Mouse (Mus musculus) midbrain, embryonic 16.5 days (tissue): Measurements from ENCODE around the gene Ppp2r3c. TPM values are rescaled to one million over a fixed set of nuclear protein-coding genes. Genes with fewer than 3 reads are reported as not detected.
A peak's percentile ranks its signal among the peaks of the same experiment; 100 is the strongest.
"Not testable (repeated sequence)": the region's sequence is repeated elsewhere in the genome, so short reads cannot be mapped to it uniquely, and the experiment has no call there.

Experiments used
- ATAC-seq: fragments of 200-750 bp; cut with Nextera tagmentation; 2 replicates; pipeline ENCODE4 v1.8.0; 2017; ENCODE audit warnings: moderate TSS enrichment
- H3K27ac ChIP-seq: fragments of 300-500 bp; sonication (generic); 2 replicates; pipeline ENCODE4 v1.5.1; 2014; ENCODE audit warnings: mild to moderate bottlenecking, low read length, mixed read lengths
- H3K27me3 ChIP-seq: fragments of 300-500 bp; sonication (generic); 2 replicates; pipeline ENCODE4 v1.6.1; 2014; ENCODE audit warnings: low read depth, low read length, mixed read lengths; ENCODE audit not compliant: control insufficient read depth, insufficient read depth
- H3K36me3 ChIP-seq: fragments of 300-500 bp; sonication (generic); 2 replicates; pipeline ENCODE4 v1.6.1; 2014; ENCODE audit warnings: mild to moderate bottlenecking, low read length, moderate library complexity, mixed read lengths; ENCODE audit not compliant: control insufficient read depth, insufficient read depth
- H3K4me1 ChIP-seq: fragments of 300-500 bp; sonication (generic); 2 replicates; pipeline ENCODE4 v1.6.1; 2014; ENCODE audit warnings: mild to moderate bottlenecking, low read length, mixed read lengths; ENCODE audit not compliant: control insufficient read depth, insufficient read depth
- H3K4me2 ChIP-seq: fragments of 300-500 bp; sonication (generic); 2 replicates; pipeline ENCODE4 v1.6.1; 2014; ENCODE audit warnings: mild to moderate bottlenecking, low read length, mixed read lengths
- H3K4me3 ChIP-seq: fragments of 300-500 bp; sonication (generic); 2 replicates; pipeline ENCODE4 v1.5.1; 2014; ENCODE audit warnings: low read depth, mild to moderate bottlenecking, low read length, moderate library complexity, mixed read lengths
- H3K9ac ChIP-seq: fragments of 300-500 bp; sonication (generic); 2 replicates; pipeline ENCODE4 v1.6.1; 2014; ENCODE audit warnings: low read depth, low read length, mixed read lengths
- H3K9me3 ChIP-seq: fragments of 300-500 bp; sonication (generic); replicated peaks from 2 replicates; pipeline ENCODE4 v1.6.1; 2014; ENCODE audit warnings: mild to moderate bottlenecking, low read length, mixed read lengths; ENCODE audit not compliant: control insufficient read depth, poor library complexity, severe bottlenecking
- WGBS: fragments of 180-500 bp; shearing (Covaris S2); extraction: QIAGEN DNeasy Blood & Tissue Kit; methylation state at CpG from one replicate; pipeline ENCODE4 v1.1.7; 2014; 5-methylcytosine and 5-hydroxymethylcytosine counted together
- polyA plus RNA-seq: library from polyadenylated mRNA; unstranded; fragments of >200 nt; fragmentation: Nextera tagmentation; extraction: Ambion mirVana; gene quantifications from 2 replicates; pipeline ENCODE4 v1.2.1, GENCODE M21; 2015

Ppp2r3c gene
- 21.6 and 26.8 TPM in 2 replicates for polyA plus RNA-seq

- Histone ChIP-seq H3K9ac (peak within 1 kb of the TSS; percentile 71), H3K36me3 (0 out of 2 replicates have a peak, but pooled peaks cover 4% of the 10 kb centered on the region), H3K4me2 (peak within 1 kb of the TSS; percentile 87), H3K4me1 (peaks cover 32% of the 10 kb centered on the region), H3K27ac (peak within 1 kb of the TSS; percentile 85), H3K4me3 (peak within 1 kb of the TSS; percentile 68), H3K27me3 (no peaks in the 10 kb centered on the region), H3K9me3 (no peaks in the 10 kb centered on the region)
- WGBS, result under 1% methylated on average over 55 of the region's 55 CpGs
- ATAC-seq, result peak; percentile 96
These were observed at the start of gene Ppp2r3c for GRCm38 (mm10) chr12:55302485-55303441. TSS of gene Ppp2r3c (minus strand) at chr12:55302998.

- Histone ChIP-seq H3K4me1 (no peaks in the 10 kb centered on the region), H3K27me3 (no peaks in the 10 kb centered on the region), H3K9ac (no peak overlapping the region), H3K9me3 (no peaks in the 10 kb centered on the region), H3K4me2 (peak overlapping the region; percentile 14; the same call in 1 of the 2 replicates), H3K27ac (peak overlapping the region; percentile 51), H3K36me3 (no peaks in the 10 kb centered on the region), H3K4me3 (no peak overlapping the region)
- 72% methylated on average over 13 of the region's 13 CpGs for WGBS
- ATAC-seq, result peak; percentile 73
These were observed 41.8 kb upstream of the Ppp2r3c start for GRCm38 (mm10) chr12:55344583-55344982.

GRCm38 (mm10) chr12:55343998-55344397 lies 41.2 kb upstream of the Ppp2r3c start:
- no peak overlapping the region for H3K9ac ChIP-seq
- peak overlapping the region; percentile 25; the same call in 1 of the 2 replicates for H3K4me2 ChIP-seq
- WGBS, result 70% methylated on average over 11 of the region's 11 CpGs
- peak; percentile 88; the same call in 1 of the 2 replicates for ATAC-seq
- no peaks in the 10 kb centered on the region for H3K9me3 ChIP-seq
- H3K36me3 ChIP-seq, result no peaks in the 10 kb centered on the region
- no peak overlapping the region for H3K4me3 ChIP-seq
- H3K27me3 ChIP-seq, result no peaks in the 10 kb centered on the region
- no peaks in the 10 kb centered on the region for H3K4me1 ChIP-seq
- H3K27ac ChIP-seq, result peak overlapping the region; percentile 51

- H3K9me3 ChIP-seq, H3K4me1 ChIP-seq, H3K36me3 ChIP-seq, H3K9ac ChIP-seq, H3K27ac ChIP-seq, ATAC-seq, H3K27me3 ChIP-seq, H3K4me2 ChIP-seq, H3K4me3 ChIP-seq: not testable (repeated sequence)
- WGBS, result 86% methylated on average over 1 of the region's 1 CpGs
These were observed 40.2 kb upstream of the Ppp2r3c start for GRCm38 (mm10) chr12:55343045-55343444.

GRCm38 (mm10) chr12:55338490-55338889 lies 35.7 kb upstream of the Ppp2r3c start:
- not testable (repeated sequence) for H3K4me1 ChIP-seq, ATAC-seq, H3K9ac ChIP-seq, H3K9me3 ChIP-seq, H3K27me3 ChIP-seq, H3K4me2 ChIP-seq, H3K36me3 ChIP-seq, H3K4me3 ChIP-seq, H3K27ac ChIP-seq
- 82% methylated on average over 1 of the region's 2 CpGs for WGBS

GRCm38 (mm10) chr12:55333662-55334061 lies 30.9 kb upstream of the Ppp2r3c start:
- no peaks in the 10 kb centered on the region for H3K4me1 ChIP-seq
- H3K4me3 ChIP-seq, result no peak overlapping the region
- H3K9me3 ChIP-seq, result no peaks in the 10 kb centered on the region
- WGBS, result 89% methylated on average over 7 of the region's 7 CpGs
- H3K27ac ChIP-seq, result no peak overlapping the region
- no peaks in the 10 kb centered on the region for H3K27me3 ChIP-seq
- H3K36me3 ChIP-seq, result no peaks in the 10 kb centered on the region
- H3K4me2 ChIP-seq, result no peak overlapping the region
- no peak for ATAC-seq
- no peak overlapping the region for H3K9ac ChIP-seq

GRCm38 (mm10) chr12:55329351-55329750 lies 26.6 kb upstream of the Ppp2r3c start:
- whole genome bisulfite sequencing, result 97% methylated on average over 7 of the region's 7 CpGs
- ATAC-seq, result no peak
- Histone ChIP-seq H3K4me3 (no peak overlapping the region), H3K36me3 (no peaks in the 10 kb centered on the region), H3K27me3 (no peaks in the 10 kb centered on the region), H3K4me1 (no peaks in the 10 kb centered on the region), H3K4me2 (no peak overlapping the region), H3K9ac (no peak overlapping the region), H3K27ac (no peak overlapping the region), H3K9me3 (no peaks in the 10 kb centered on the region)

- no peaks in the 10 kb centered on the region for H3K9me3 ChIP-seq
- no peaks in the 10 kb centered on the region for H3K27me3 ChIP-seq
- no peaks in the 10 kb centered on the region for H3K36me3 ChIP-seq
- no peaks in the 10 kb centered on the region for H3K4me1 ChIP-seq
- no peak overlapping the region for H3K9ac ChIP-seq
- no peak for ATAC-seq
- no peak overlapping the region for H3K27ac ChIP-seq
- H3K4me2 ChIP-seq, result no peak overlapping the region
- WGBS, result 94% methylated on average over 4 of the region's 4 CpGs
- no peak overlapping the region for H3K4me3 ChIP-seq
These were observed 26.0 kb upstream of the Ppp2r3c start for GRCm38 (mm10) chr12:55328784-55329183.

- Histone ChIP-seq H3K4me3 (no peak overlapping the region), H3K9me3 (no peaks in the 10 kb centered on the region), H3K27ac (no peak overlapping the region), H3K4me2 (no peak overlapping the region), H3K9ac (no peak overlapping the region), H3K36me3 (no peaks in the 10 kb centered on the region), H3K27me3 (no peaks in the 10 kb centered on the region), H3K4me1 (no peaks in the 10 kb centered on the region)
- no peak for ATAC-seq
- WGBS, result 96% methylated on average over 7 of the region's 7 CpGs
These were observed 22.9 kb upstream of the Ppp2r3c start for GRCm38 (mm10) chr12:55325702-55326101.
